Mouse (Mus musculus): Measurements from ENCODE around the gene Cic.

- TF ChIP-seq POLR2A (IDR thresholded peaks at IDR 0.05; ENCODE audit: control insufficient read depth, extremely low read depth, insufficient read depth, low read length, poor library complexity) (no peak), CTCF (IDR thresholded peaks at IDR 0.05; ENCODE audit: borderline replicate concordance, control insufficient read depth, extremely low read depth, insufficient read depth, low read length, poor library complexity) (no peak)
These were observed 47.3 kb downstream of the Cic start for GRCm38 (mm10) chr7:25314606-25315305.

All from thymus, adult 2 months (tissue).